Mouse (Mus musculus) cortical plate, adult 2 months (tissue): ENCODE measurements around the gene Gm49320. TPM values are rescaled to one million over a fixed set of nuclear protein-coding genes. Genes with fewer than 3 reads are reported as not detected.
A peak's percentile ranks its signal among the peaks of the same experiment; 100 is the strongest.
"Not testable (repeated sequence)": the region's sequence is repeated elsewhere in the genome, so short reads cannot be mapped to it uniquely, and the experiment has no call there.

ENCODE experiments used
- H3K27ac ChIP-seq: fragments of 200-500 bp; 2 replicates; pipeline ENCODE4 v1.5.1; 2012; ENCODE audit warnings: low read length, control low read depth, inconsistent platforms; ENCODE audit not compliant: insufficient read depth
- H3K4me1 ChIP-seq: fragments of 200-500 bp; 2 replicates; pipeline ENCODE4 v1.6.1; 2011; ENCODE audit warnings: low read length; ENCODE audit not compliant: control insufficient read depth, insufficient read depth
- H3K4me3 ChIP-seq: fragments of 200-500 bp; 2 replicates; pipeline ENCODE4 v1.5.1; 2011; ENCODE audit warnings: mild to moderate bottlenecking, low read length, control low read depth; ENCODE audit not compliant: insufficient read depth
- CTCF ChIP-seq: fragments of 200-500 bp; IDR thresholded peaks from 2 replicates; pipeline ENCODE4 v1.5.1; 2011; ENCODE audit warnings: mild to moderate bottlenecking, control low read depth, low read length; ENCODE audit not compliant: insufficient read depth; ENCODE audit errors: extremely low read depth
- POLR2A ChIP-seq: fragments of 200-500 bp; IDR thresholded peaks from 2 replicates; pipeline ENCODE4 v1.6.1; 2011; ENCODE audit warnings: mild to moderate bottlenecking, low read length, control low read depth; ENCODE audit not compliant: insufficient read depth; ENCODE audit errors: extremely low read depth
- polyA plus RNA-seq: library from polyadenylated mRNA; depleted of rRNA; stranded (reverse); fragments of >200 nt; gene quantifications from 2 replicates; pipeline ENCODE4 v1.2.3, GENCODE M21; 2012

Gm49320 gene
- polyA plus RNA-seq, 1 experiment = 4.8 TPM

- TF ChIP-seq CTCF (no peak), POLR2A (no peak)
- Histone ChIP-seq H3K4me3 (no peak overlapping the region), H3K4me1 (no peaks in the 10 kb centered on the region), H3K27ac (no peak overlapping the region)
Measured at GRCm38 (mm10) chr8:4247241-4247640, 8.6 kb downstream of the Gm49320 start.

GRCm38 (mm10) chr8:4247951-4248540, 9.4 kb downstream of the Gm49320 start, which contains the start of gene Tgfbr3l:
Tgfbr3l (plus strand) TSS chr8:4248214.
- no peak within 1 kb of the TSS for H3K27ac ChIP-seq
- no peak within 1 kb of the TSS for H3K4me3 ChIP-seq
- TF ChIP-seq CTCF (no peak), POLR2A (no peak)
- peaks cover 3% of the 10 kb centered on the region for H3K4me1 ChIP-seq

GRCm38 (mm10) chr8:4249213-4249612, 10.5 kb downstream of the Gm49320 start:
- H3K4me3 ChIP-seq = no peak overlapping the region
- H3K27ac ChIP-seq = no peak overlapping the region
- H3K4me1 ChIP-seq = peaks cover 3% of the 10 kb centered on the region

GRCm38 (mm10) chr8:4250306-4250970, 11.8 kb downstream of the Gm49320 start:
- H3K4me1 ChIP-seq = peaks cover 3% of the 10 kb centered on the region
- TF ChIP-seq CTCF (peak; percentile 76), POLR2A (no peak)
- H3K27ac ChIP-seq = no peak overlapping the region
- no peak overlapping the region for H3K4me3 ChIP-seq

More at GRCm38 (mm10) chr8:4249213-4249612, 10.5 kb downstream of the Gm49320 start:
- TF ChIP-seq CTCF (no peak), POLR2A (no peak)

GRCm38 (mm10) chr8:4252116-4252760, 13.6 kb downstream of the Gm49320 start:
- Histone ChIP-seq H3K27ac (no peak overlapping the region), H3K4me1 (peaks cover 4% of the 10 kb centered on the region), H3K4me3 (peak overlapping the region; percentile 94)
- no peak for TF ChIP-seq POLR2A
- TF ChIP-seq CTCF = no peak

GRCm38 (mm10) chr8:4252934-4253841, 14.5 kb downstream of the Gm49320 start, which contains the start of gene Snapc2:
Snapc2 (plus strand) TSS chr8:4253080.
- Histone ChIP-seq H3K4me1 (peaks cover 4% of the 10 kb centered on the region), H3K27ac (peak within 1 kb of the TSS; percentile 48; the same call in 1 of the 2 replicates), H3K4me3 (peak within 1 kb of the TSS; percentile 94)
- TF ChIP-seq POLR2A (peak; percentile 43; the same call in 1 of the 2 replicates), CTCF (no peak)

- Histone ChIP-seq H3K27ac (no peak overlapping the region; the same call in 1 of the 2 replicates), H3K4me1 (peaks cover 4% of the 10 kb centered on the region), H3K4me3 (peak overlapping the region; percentile 94; the same call in 1 of the 2 replicates)
- TF ChIP-seq POLR2A (no peak), CTCF (peak; percentile 46)
Measured at GRCm38 (mm10) chr8:4254001-4254400, 15.3 kb downstream of the Gm49320 start.

- H3K4me1 ChIP-seq, H3K27ac ChIP-seq, H3K4me3 ChIP-seq: not testable (repeated sequence)
Measured at GRCm38 (mm10) chr8:4255471-4255870, 16.8 kb downstream of the Gm49320 start.

GRCm38 (mm10) chr8:4256911-4257310, 18.2 kb downstream of the Gm49320 start:
- 0 out of 2 replicates have a peak overlapping the region, but pooled peaks have one; percentile 89 for H3K4me3 ChIP-seq
- H3K4me1 ChIP-seq = peaks cover 7% of the 10 kb centered on the region
- TF ChIP-seq POLR2A = peak; percentile 84; the same call in 1 of the 2 replicates
- no peak for TF ChIP-seq CTCF
- 0 out of 2 replicates have a peak overlapping the region, but pooled peaks have one; percentile 31 for H3K27ac ChIP-seq
